Mouse (Mus musculus) cortical plate, adult 2 months (tissue): ENCODE results near the gene Gpalpp1.

Source experiments
- CTCF ChIP-seq: fragments of 200-500 bp; IDR thresholded peaks from 2 replicates; pipeline ENCODE4 v1.5.1; 2011; ENCODE audit warnings: mild to moderate bottlenecking, control low read depth, low read length; ENCODE audit not compliant: insufficient read depth; ENCODE audit errors: extremely low read depth
- POLR2A ChIP-seq: fragments of 200-500 bp; IDR thresholded peaks from 2 replicates; pipeline ENCODE4 v1.6.1; 2011; ENCODE audit warnings: mild to moderate bottlenecking, low read length, control low read depth; ENCODE audit not compliant: insufficient read depth; ENCODE audit errors: extremely low read depth

GRCm38 (mm10) chr14:76145248-76145647 is 34.7 kb upstream of the Gpalpp1 start:
- TF ChIP-seq CTCF (no peak), POLR2A (no peak)
